Mouse (Mus musculus): ENCODE results near the gene Gm11037.

GRCm38 (mm10) chr2:131090852-131091251, 42.4 kb upstream of the Gm11037 start:
- TF ChIP-seq CTCF (IDR thresholded peaks at IDR 0.05; ENCODE audit: low read depth, low read length): no peak
- TF ChIP-seq POLR2A (IDR thresholded peaks at IDR 0.05; ENCODE audit: insufficient read depth, low read length): no peak
- TF ChIP-seq EP300 (IDR thresholded peaks at IDR 0.05; ENCODE audit: insufficient read depth, low read depth, low read length): no peak
